Mouse (Mus musculus): ENCODE results near the gene Treml1.
A peak's percentile ranks its signal among the peaks of the same experiment; 100 is the strongest.
"Not testable (repeated sequence)": the region's sequence is repeated elsewhere in the genome, so short reads cannot be mapped to it uniquely, and the experiment has no call there.

Treml1 gene

GRCm38 (mm10) chr17:48346834-48347233, 12.9 kb upstream of the Treml1 start:
- Histone ChIP-seq H3K36me3 (ENCODE audit: insufficient read depth, low read length) (no peaks in the 10 kb centered on the region), H3K9me3 (ENCODE audit: low read length) (peaks cover 3% of the 10 kb centered on the region; the same call in 1 of the 2 replicates), H3K27me3 (ENCODE audit: insufficient read depth, low read length) (peaks cover 42% of the 10 kb centered on the region), H3K4me3 (replicated peaks; ENCODE audit: low read length) (no peak overlapping the region), H3K4me1 (replicated peaks; ENCODE audit: low read depth, low read length) (peaks cover 34% of the 10 kb centered on the region)
- TF ChIP-seq POU5F1 (IDR thresholded peaks at IDR 0.05; ENCODE audit: borderline replicate concordance, low read length) (no peak), CTCF (conservative IDR thresholded peaks at IDR 0.05; ENCODE audit: low read length) (no peak), NANOG (IDR thresholded peaks at IDR 0.05; ENCODE audit: borderline replicate concordance, low read length) (no peak)

- TF ChIP-seq POU5F1 (IDR thresholded peaks at IDR 0.05; ENCODE audit: borderline replicate concordance, low read length) (no peak), CTCF (conservative IDR thresholded peaks at IDR 0.05; ENCODE audit: low read length) (no peak), NANOG (IDR thresholded peaks at IDR 0.05; ENCODE audit: borderline replicate concordance, low read length) (no peak)
- Histone ChIP-seq H3K4me1 (replicated peaks; ENCODE audit: low read depth, low read length) (peaks cover 38% of the 10 kb centered on the region), H3K4me3 (replicated peaks; ENCODE audit: low read length) (no peak overlapping the region), H3K9me3 (ENCODE audit: low read length) (peaks cover 3% of the 10 kb centered on the region; the same call in 1 of the 2 replicates), H3K27me3 (ENCODE audit: insufficient read depth, low read length) (peaks cover 44% of the 10 kb centered on the region), H3K36me3 (ENCODE audit: insufficient read depth, low read length) (no peaks in the 10 kb centered on the region)
Measured at GRCm38 (mm10) chr17:48347287-48347686, 12.4 kb upstream of the Treml1 start.

- TF ChIP-seq NANOG (IDR thresholded peaks at IDR 0.05; ENCODE audit: borderline replicate concordance, low read length) (peak; percentile 19; the same call in 1 of the 2 replicates), CTCF (conservative IDR thresholded peaks at IDR 0.05; ENCODE audit: low read length) (no peak), POU5F1 (IDR thresholded peaks at IDR 0.05; ENCODE audit: borderline replicate concordance, low read length) (peak; percentile 63; the same call in 1 of the 2 replicates)
- H3K27me3 ChIP-seq (ENCODE audit: insufficient read depth, low read length), result peaks cover 46% of the 10 kb centered on the region
- H3K36me3 ChIP-seq (ENCODE audit: insufficient read depth, low read length), result no peaks in the 10 kb centered on the region
- peaks cover 3% of the 10 kb centered on the region; the same call in 1 of the 2 replicates for H3K9me3 ChIP-seq (ENCODE audit: low read length)
- H3K4me1 ChIP-seq (replicated peaks; ENCODE audit: low read depth, low read length), result peaks cover 50% of the 10 kb centered on the region
- H3K4me3 ChIP-seq (replicated peaks; ENCODE audit: low read length), result no peak overlapping the region
Measured at GRCm38 (mm10) chr17:48350681-48351193, 9.0 kb upstream of the Treml1 start.

GRCm38 (mm10) chr17:48352976-48353375, 6.7 kb upstream of the Treml1 start:
- not testable (repeated sequence) for H3K4me3 ChIP-seq (replicated peaks; ENCODE audit: low read length); H3K36me3 ChIP-seq (ENCODE audit: insufficient read depth, low read length); H3K9me3 ChIP-seq (ENCODE audit: low read length)
- 0 out of 2 replicates have a peak, but pooled peaks have one; percentile 7 for TF ChIP-seq NANOG (IDR thresholded peaks at IDR 0.05; ENCODE audit: borderline replicate concordance, low read length)
- peaks cover 43% of the 10 kb centered on the region for H3K4me1 ChIP-seq (replicated peaks; ENCODE audit: low read depth, low read length)
- H3K27me3 ChIP-seq (ENCODE audit: insufficient read depth, low read length), result peaks cover 34% of the 10 kb centered on the region

- Histone ChIP-seq H3K4me1 (replicated peaks; ENCODE audit: low read depth, low read length) (peaks cover 38% of the 10 kb centered on the region), H3K9me3 (ENCODE audit: low read length) (peaks cover 3% of the 10 kb centered on the region; the same call in 1 of the 2 replicates), H3K27me3 (ENCODE audit: insufficient read depth, low read length) (peaks cover 24% of the 10 kb centered on the region), H3K4me3 (replicated peaks; ENCODE audit: low read length) (no peak overlapping the region), H3K36me3 (ENCODE audit: insufficient read depth, low read length) (no peaks in the 10 kb centered on the region)
- TF ChIP-seq POU5F1 (IDR thresholded peaks at IDR 0.05; ENCODE audit: borderline replicate concordance, low read length) (no peak), NANOG (IDR thresholded peaks at IDR 0.05; ENCODE audit: borderline replicate concordance, low read length) (no peak), CTCF (conservative IDR thresholded peaks at IDR 0.05; ENCODE audit: low read length) (no peak)
Measured at GRCm38 (mm10) chr17:48355822-48356221, 3.9 kb upstream of the Treml1 start.

GRCm38 (mm10) chr17:48357892-48358291, 1.8 kb upstream of the Treml1 start:
- Histone ChIP-seq H3K27me3 (ENCODE audit: insufficient read depth, low read length) (peaks cover 19% of the 10 kb centered on the region), H3K4me3 (replicated peaks; ENCODE audit: low read length) (no peak overlapping the region), H3K9me3 (ENCODE audit: low read length) (no peaks in the 10 kb centered on the region), H3K4me1 (replicated peaks; ENCODE audit: low read depth, low read length) (peaks cover 18% of the 10 kb centered on the region), H3K36me3 (ENCODE audit: insufficient read depth, low read length) (no peaks in the 10 kb centered on the region)
- TF ChIP-seq CTCF (conservative IDR thresholded peaks at IDR 0.05; ENCODE audit: low read length), result no peak
- TF ChIP-seq NANOG (IDR thresholded peaks at IDR 0.05; ENCODE audit: borderline replicate concordance, low read length), result no peak
- TF ChIP-seq POU5F1 (IDR thresholded peaks at IDR 0.05; ENCODE audit: borderline replicate concordance, low read length), result no peak

GRCm38 (mm10) chr17:48360462-48360861, 746 bp downstream of the Treml1 start:
- Histone ChIP-seq H3K4me1 (replicated peaks; ENCODE audit: low read depth, low read length) (peaks cover 15% of the 10 kb centered on the region), H3K4me3 (replicated peaks; ENCODE audit: low read length) (no peak overlapping the region), H3K9me3 (ENCODE audit: low read length) (no peaks in the 10 kb centered on the region), H3K36me3 (ENCODE audit: insufficient read depth, low read length) (no peaks in the 10 kb centered on the region), H3K27me3 (ENCODE audit: insufficient read depth, low read length) (peaks cover 37% of the 10 kb centered on the region)
- no peak for TF ChIP-seq POU5F1 (IDR thresholded peaks at IDR 0.05; ENCODE audit: borderline replicate concordance, low read length)

- Histone ChIP-seq H3K9me3 (ENCODE audit: low read length) (no peaks in the 10 kb centered on the region), H3K27me3 (ENCODE audit: insufficient read depth, low read length) (peaks cover 30% of the 10 kb centered on the region), H3K4me1 (replicated peaks; ENCODE audit: low read depth, low read length) (peaks cover 25% of the 10 kb centered on the region), H3K36me3 (ENCODE audit: insufficient read depth, low read length) (no peaks in the 10 kb centered on the region), H3K4me3 (replicated peaks; ENCODE audit: low read length) (no peak overlapping the region)
- TF ChIP-seq CTCF (conservative IDR thresholded peaks at IDR 0.05; ENCODE audit: low read length) (no peak), NANOG (IDR thresholded peaks at IDR 0.05; ENCODE audit: borderline replicate concordance, low read length) (no peak), POU5F1 (IDR thresholded peaks at IDR 0.05; ENCODE audit: borderline replicate concordance, low read length) (no peak)
Measured at GRCm38 (mm10) chr17:48362346-48362745, 2.6 kb downstream of the Treml1 start.

GRCm38 (mm10) chr17:48362966-48363365, 3.2 kb downstream of the Treml1 start:
- Histone ChIP-seq H3K4me3 (replicated peaks; ENCODE audit: low read length) (no peak overlapping the region), H3K36me3 (ENCODE audit: insufficient read depth, low read length) (no peaks in the 10 kb centered on the region), H3K27me3 (ENCODE audit: insufficient read depth, low read length) (peaks cover 30% of the 10 kb centered on the region), H3K4me1 (replicated peaks; ENCODE audit: low read depth, low read length) (peaks cover 19% of the 10 kb centered on the region), H3K9me3 (ENCODE audit: low read length) (peaks cover 5% of the 10 kb centered on the region; the same call in 1 of the 2 replicates)
- TF ChIP-seq NANOG (IDR thresholded peaks at IDR 0.05; ENCODE audit: borderline replicate concordance, low read length) (no peak), POU5F1 (IDR thresholded peaks at IDR 0.05; ENCODE audit: borderline replicate concordance, low read length) (no peak), CTCF (conservative IDR thresholded peaks at IDR 0.05; ENCODE audit: low read length) (no peak)
